Mouse (Mus musculus) T-helper 2 cell (primary cell): ENCODE measurements around the gene Eml4.

ENCODE experiments used
- in situ Hi-C: fragments of 300-600 bp; cut with MboI, MseI; formaldehyde crosslinking; loops from one replicate; pipeline ENCODE4 v1.15.1; 2025; ENCODE audit warnings: high pct_unique_total_duplicates

Gene Eml4

GRCm38 (mm10) chr17:83350379-83351091 lies at the start of gene Eml4:
Gene Eml4 (plus strand): TSS chr17:83350931.
- in situ Hi-C loops = no loop called here

DNA sequence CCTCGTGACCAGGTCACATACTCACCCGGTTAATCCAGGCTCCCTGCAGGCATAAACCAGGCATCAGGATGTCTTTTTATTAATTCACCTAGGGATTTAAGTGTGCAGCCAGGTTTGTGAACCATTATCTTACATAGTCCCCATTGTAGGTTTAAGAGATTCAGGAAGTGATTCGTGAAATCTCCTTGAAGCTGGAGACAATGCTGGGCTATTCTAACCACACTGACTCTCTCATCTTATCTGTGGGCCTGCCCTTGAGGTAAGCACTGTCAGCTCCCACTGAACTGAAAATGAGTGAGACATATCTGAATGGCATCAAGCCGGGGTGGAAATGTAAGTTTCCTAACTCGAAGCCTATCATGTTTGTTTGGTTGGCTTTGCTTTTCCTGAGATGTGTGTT lies 49.3 kb upstream of the Eml4 start:
- in situ Hi-C loops = no loop called here

DNA sequence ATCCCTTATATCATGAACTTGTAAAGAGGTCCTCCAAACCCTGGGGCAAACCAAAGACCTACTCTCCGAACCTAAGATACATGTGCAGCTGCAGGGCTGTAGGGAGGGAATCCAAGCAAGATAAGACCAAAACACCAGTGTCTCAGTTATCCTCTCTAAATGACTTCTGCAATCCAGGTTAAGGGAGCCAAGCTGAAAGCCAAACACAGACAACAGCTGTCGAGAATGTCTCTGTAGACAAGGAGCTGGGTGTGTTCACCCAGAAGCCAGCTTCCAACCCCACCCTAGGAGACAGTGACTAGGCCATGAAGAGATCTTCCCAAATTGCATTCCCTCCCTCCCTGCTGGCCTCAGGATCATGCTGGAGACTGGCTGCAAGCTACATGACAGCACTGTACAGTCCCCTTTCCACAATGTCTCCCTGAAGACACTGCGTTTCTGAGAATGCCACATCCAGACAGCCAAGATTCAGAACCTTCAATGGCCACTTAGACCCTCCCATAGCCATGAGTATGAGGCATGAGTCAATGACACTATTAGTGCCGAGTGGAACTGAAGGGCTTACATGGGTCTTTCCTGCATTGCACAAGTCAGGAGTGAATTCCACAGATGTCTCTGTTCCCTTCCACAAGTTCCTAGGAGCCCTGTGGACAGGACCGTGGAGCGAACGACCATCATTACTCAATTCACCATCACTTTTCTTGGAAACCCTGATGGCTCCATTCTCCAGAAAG lies 46.5 kb upstream of the Eml4 start:
- in situ Hi-C loops = no loop called here

GRCm38 (mm10) chr17:83306964-83307640 lies 43.6 kb upstream of the Eml4 start:
- in situ Hi-C loops = no loop called here

DNA sequence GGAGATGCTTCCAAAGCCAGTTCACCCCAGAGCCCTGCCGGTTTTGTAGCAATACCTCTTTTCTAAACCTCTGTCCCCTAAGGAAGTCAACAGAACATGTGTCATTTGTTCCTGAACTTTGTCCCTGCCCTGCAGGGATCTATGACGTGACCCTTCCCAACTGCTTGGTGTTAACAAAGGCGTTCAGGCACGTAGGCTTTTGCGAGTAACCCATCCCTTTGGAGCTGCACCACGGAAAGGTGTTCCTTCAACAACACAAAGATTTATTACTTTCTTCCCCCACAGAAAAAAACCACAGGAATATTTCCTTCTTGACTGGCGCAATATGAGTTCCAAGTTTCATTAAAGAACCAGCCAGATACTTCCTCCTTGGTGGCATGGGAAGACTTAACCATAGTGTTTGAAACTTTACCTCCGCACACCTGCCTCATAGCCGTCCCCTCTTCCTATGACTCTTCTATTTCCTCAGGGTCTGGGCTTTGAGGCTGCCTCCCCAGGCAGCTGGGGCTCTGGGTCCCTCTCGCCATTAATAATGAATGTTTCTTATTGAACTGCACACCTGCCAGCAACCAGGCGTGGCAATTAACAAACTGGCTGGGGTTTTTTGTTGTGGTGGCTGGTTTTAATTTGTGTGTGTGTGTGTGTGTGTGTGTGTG lies 43.0 kb upstream of the Eml4 start:
- in situ Hi-C loops = no loop called here

GRCm38 (mm10) chr17:83308451-83308850 lies 42.3 kb upstream of the Eml4 start:
- in situ Hi-C loops = no loop called here

- in situ Hi-C loops = no loop called here
Measured at GRCm38 (mm10) chr17:83309243-83309642, 41.5 kb upstream of the Eml4 start.

DNA sequence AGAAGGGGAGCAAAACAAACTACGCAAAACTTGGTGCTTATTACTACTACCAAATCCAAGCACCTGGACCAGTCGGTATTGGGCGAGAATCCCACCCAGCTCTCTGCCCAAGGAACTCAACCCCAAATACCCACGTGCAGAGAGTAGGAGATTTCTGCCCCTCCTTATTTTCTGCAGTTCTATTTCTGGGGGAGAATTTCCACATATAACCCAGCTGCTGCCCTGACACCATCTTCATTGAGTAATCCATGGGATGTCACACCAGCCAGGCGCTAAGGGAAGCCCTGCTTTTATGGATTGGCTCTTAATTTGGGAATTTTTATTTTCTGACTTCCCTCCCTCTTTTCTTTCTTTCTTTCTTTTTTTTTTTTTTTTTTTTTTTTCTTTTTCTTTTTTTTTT lies 38.9 kb upstream of the Eml4 start:
- in situ Hi-C loops = no loop called here

DNA sequence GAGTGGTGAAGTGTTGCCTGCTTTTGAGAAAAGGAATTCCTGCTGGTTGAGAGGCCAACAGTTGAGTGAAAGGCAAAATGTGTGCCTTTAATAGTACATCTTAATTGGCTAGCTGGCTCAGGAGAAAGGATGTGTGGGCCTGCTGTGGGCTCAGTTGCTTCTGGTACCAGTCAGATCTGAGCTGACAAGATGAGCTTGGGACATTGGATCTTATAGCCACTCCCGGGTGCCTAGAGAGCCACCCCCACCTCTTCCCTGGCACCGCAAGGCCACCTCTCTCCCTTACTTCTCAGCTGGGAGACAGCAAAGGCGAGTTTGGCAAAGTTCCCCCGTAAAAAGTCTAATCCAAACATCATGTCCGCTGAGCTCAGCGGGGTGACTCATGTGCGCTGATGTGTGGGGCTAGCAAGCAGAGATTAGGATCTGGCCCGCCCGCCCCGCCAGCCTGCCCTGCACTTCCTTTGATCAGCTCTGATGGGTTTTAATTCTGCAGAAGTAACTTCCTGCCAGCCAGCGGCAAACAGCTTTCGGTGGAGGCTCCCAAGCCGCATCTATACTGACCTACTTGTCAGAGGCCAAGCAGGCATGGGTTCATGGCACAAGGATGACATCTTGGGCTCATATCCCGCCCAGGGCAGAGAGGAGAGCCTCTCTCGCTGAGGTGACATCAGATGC lies 38.4 kb upstream of the Eml4 start:
- in situ Hi-C loops = no loop called here

DNA sequence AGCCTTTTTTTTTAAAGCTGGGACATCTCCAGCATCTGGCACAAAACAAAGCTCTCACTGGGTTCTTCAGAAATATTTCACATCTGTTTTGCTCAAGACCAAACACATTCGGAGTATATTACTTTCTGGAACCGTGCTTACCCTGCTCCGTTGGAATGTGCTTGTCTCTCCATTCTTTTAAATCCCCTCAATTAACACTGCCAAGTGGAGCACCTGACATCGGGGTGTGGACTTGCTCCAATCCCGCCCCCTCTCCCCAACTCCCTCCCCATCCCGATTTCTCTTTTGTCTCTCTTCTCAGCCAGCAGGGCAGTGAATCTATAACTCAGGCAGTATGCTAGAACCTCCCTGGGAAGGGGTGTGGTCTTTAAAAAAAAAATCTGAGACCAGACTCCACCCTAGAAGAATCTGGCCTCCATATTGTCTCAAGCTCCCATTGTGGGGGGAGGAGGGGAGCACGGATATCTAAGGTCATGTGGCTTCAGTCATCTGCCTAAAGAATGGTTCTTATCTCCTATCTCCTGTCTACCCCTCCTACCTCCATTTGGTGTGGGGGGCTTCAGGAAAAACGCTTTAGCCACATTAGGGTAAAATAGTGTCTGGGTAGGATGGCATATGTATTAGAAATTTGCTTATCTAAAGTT lies 37.6 kb upstream of the Eml4 start:
- in situ Hi-C loops = no loop called here

- in situ Hi-C loops = no loop called here
Measured at GRCm38 (mm10) chr17:83315476-83315875, 35.3 kb upstream of the Eml4 start.

GRCm38 (mm10) chr17:83322621-83323335 lies 28.0 kb upstream of the Eml4 start:
- in situ Hi-C loops = no loop called here

- in situ Hi-C loops = no loop called here
Measured at GRCm38 (mm10) chr17:83323410-83324268, 27.1 kb upstream of the Eml4 start.

GRCm38 (mm10) chr17:83324269-83324616 lies 26.5 kb upstream of the Eml4 start:
- in situ Hi-C loops = no loop called here

DNA sequence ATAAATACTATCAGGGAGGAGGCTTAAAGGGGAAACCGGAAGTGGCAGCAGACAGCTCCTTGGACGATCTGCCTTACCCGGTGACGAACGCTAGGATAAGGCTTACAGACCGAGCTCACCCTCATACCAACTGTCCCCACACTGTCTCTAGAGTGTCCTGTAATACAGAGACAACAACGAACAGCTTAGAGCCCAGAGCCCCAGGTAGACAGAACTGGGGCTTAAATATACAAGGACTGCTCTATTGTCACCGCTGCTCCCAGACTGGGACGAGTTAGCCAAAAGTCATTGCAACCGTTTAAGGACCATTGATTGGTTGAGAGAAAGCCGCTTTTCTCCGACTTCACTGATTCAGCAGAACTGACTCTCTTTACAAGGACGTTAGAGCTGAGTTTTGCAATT lies 15.5 kb upstream of the Eml4 start:
- in situ Hi-C loops = no loop called here

GRCm38 (mm10) chr17:83337051-83337898 lies 13.5 kb upstream of the Eml4 start:
- in situ Hi-C loops = no loop called here

DNA sequence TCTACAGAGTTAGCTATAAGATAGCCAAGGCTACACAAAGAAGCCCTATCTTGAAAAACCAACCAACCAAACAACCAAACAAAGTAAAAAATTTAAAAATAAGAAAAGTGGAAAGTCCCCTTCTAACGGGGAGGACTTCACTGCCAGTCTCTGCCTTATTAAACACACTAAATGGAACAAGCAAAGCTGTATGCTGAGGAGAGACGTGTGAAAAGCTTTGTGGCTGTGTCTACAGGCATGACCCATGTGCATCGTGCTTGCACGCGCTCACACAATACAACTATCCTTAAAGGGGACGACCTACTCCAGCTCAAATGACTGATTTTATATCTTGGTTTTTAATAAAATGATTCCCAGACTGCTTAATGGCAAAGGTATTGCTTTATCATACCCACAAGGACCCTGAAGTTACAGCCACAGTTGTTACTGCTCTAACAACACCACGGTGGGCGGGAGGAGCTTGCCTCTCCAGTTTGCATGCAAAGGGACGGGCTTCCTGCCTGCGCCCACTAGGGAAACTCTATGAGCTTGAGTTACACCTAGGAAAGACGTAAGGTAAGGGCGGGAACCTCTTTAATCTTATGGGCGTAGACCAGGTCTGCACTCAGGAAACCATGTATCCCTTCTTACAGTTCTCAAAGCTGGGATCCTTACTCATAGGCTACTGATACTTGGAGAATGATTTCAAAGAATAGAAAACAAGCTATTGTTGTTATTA lies 11.2 kb upstream of the Eml4 start:
- in situ Hi-C loops = no loop called here

GRCm38 (mm10) chr17:83340895-83341524 lies 9.7 kb upstream of the Eml4 start:
- in situ Hi-C loops = no loop called here
